25 mouse cellular contexts compared by ENCODE assay signal in the genomic region with DNA sequence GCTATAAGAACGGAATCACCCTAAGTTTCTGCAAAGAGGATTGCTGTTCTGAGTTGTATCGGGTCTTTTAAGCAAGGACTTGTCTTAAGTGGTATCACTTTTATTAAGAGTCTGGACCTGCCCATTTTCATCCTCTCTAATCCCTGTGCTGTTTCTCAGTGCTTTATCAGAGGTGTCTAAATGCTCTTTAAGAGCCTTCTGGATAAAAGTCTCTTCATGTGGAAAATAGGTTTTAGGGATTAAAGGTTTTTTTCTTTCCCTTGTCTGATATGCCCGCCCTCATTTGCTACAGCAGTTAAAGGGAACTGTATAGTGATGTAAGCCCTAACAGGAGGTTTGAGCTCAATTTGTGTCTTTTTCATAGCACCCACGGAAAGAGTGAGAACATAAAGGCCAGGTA.
"Had no signal": no experiment of that assay in that cellular context is flagged by ENCODE, and none has a peak within 500 bp of the region (broad histone marks: within the 10 kb centered on the region; RNA-seq: fewer than 3 reads in every experiment).

No protein-coding gene starts in this region.

- H3K36me3 ChIP-seq: heart, embryonic 13.5 days; heart, embryonic 15.5 days; hindbrain, embryonic 13.5 days; hindbrain, embryonic 15.5 days; limb, embryonic 13.5 days; limb, embryonic 15.5 days; liver, embryonic 12.5 days had no signal

- H3K9ac ChIP-seq: heart, embryonic 13.5 days; heart, embryonic 15.5 days; hindbrain, embryonic 13.5 days; hindbrain, embryonic 15.5 days; limb, embryonic 13.5 days; limb, embryonic 15.5 days; liver, embryonic 12.5 days; liver, embryonic 14.5 days had no signal

- DNase-seq: gastrocnemius, postnatal 14 days; gastrocnemius, postnatal 36 days; heart, adult 11 months; heart, adult 2 months; heart, postnatal 14 days; heart, postnatal 36 days; kidney, adult 18-20 months; kidney, adult 8-10 months; kidney, postnatal 10 days; kidney, postnatal 25 days; kidney, postnatal 4 days; left cerebral cortex, postnatal 4 days had no signal

- H3K27ac ChIP-seq: heart, adult 2 months; heart, embryonic 13.5 days; heart, embryonic 15.5 days; hindbrain, embryonic 13.5 days; hindbrain, embryonic 15.5 days; hindbrain, postnatal 0 days; layer of hippocampus, adult 2 months; left cerebral cortex, adult 2 months; limb, embryonic 13.5 days; limb, embryonic 15.5 days; liver, embryonic 12.5 days; liver, embryonic 14.5 days had no signal

- H3K27me3 ChIP-seq: heart, embryonic 13.5 days; heart, embryonic 15.5 days; hindbrain, embryonic 13.5 days; hindbrain, embryonic 15.5 days; limb, embryonic 13.5 days; limb, embryonic 15.5 days; liver, embryonic 12.5 days had no signal

- H3K9me3 ChIP-seq: heart, embryonic 13.5 days; heart, embryonic 15.5 days; hindbrain, embryonic 13.5 days; hindbrain, embryonic 15.5 days; limb, embryonic 13.5 days; limb, embryonic 15.5 days; liver, embryonic 12.5 days had no signal

- H3K4me2 ChIP-seq: heart, embryonic 11.5 days; heart, embryonic 13.5 days; heart, embryonic 15.5 days; hindbrain, embryonic 13.5 days; hindbrain, embryonic 15.5 days; limb, embryonic 13.5 days; limb, embryonic 15.5 days; liver, embryonic 12.5 days had no signal

- H3K4me3 ChIP-seq: heart, adult 2 months; heart, embryonic 13.5 days; heart, embryonic 15.5 days; hindbrain, embryonic 13.5 days; hindbrain, embryonic 15.5 days; layer of hippocampus, adult 2 months; left cerebral cortex, adult 2 months; limb, embryonic 13.5 days; limb, embryonic 15.5 days; liver, embryonic 12.5 days had no signal

- H3K4me1 ChIP-seq: heart, embryonic 13.5 days; heart, embryonic 15.5 days; hindbrain, embryonic 13.5 days; hindbrain, embryonic 15.5 days; limb, embryonic 13.5 days; limb, embryonic 15.5 days; liver, embryonic 12.5 days had no signal

- ATAC-seq: hindbrain, postnatal 0 days; intestine, embryonic 16.5 days; liver, embryonic 12.5 days had no signal
